Mouse (Mus musculus): ENCODE results near the gene Lce1j. TPM values are rescaled to one million over a fixed set of nuclear protein-coding genes. Genes with fewer than 3 reads are reported as not detected.
"Not testable (repeated sequence)": the region's sequence is repeated elsewhere in the genome, so short reads cannot be mapped to it uniquely, and the experiment has no call there.

The Lce1j gene
- polyA plus RNA-seq (2016; fragmentation: Nextera tagmentation; extraction: Ambion mirVana), result not detected in 2 replicates

DNA sequence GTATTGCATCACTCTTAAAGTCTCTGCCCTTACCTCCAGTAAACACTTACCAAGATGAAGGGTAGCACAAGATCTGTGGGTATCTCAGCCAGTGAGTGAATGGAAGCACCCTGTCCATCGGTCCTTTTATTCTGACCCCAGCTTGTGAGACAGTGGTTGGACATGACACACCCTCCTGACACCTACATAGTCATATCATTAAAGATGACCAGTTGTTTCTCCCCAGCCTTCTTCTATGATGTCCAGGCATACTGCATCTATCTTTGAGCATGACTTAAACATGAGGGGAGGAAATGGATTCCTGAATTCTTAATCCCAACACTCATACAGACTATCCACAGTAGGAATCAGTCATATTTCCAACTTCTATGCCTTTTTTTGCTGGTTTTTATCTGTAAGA is at the start of gene Lce1j:
Gene Lce1j, minus strand, starts transcription at position 101 of the 400 bp plus-strand sequence.
- Histone ChIP-seq H3K4me1 (no peaks in the 10 kb centered on the region), H3K9ac (no peak within 1 kb of the TSS), H3K4me3 (no peak within 1 kb of the TSS), H3K36me3 (no peaks in the 10 kb centered on the region), H3K27me3 (replicated peaks) (no peaks in the 10 kb centered on the region), H3K4me2 (no peak within 1 kb of the TSS), H3K27ac (no peak within 1 kb of the TSS), H3K9me3 (replicated peaks) (no peaks in the 10 kb centered on the region)
- ATAC-seq, result no peak
- 71% methylated on average over 1 of the region's 1 CpGs for WGBS (ENCODE audit: insufficient replicate concordance)

DNA sequence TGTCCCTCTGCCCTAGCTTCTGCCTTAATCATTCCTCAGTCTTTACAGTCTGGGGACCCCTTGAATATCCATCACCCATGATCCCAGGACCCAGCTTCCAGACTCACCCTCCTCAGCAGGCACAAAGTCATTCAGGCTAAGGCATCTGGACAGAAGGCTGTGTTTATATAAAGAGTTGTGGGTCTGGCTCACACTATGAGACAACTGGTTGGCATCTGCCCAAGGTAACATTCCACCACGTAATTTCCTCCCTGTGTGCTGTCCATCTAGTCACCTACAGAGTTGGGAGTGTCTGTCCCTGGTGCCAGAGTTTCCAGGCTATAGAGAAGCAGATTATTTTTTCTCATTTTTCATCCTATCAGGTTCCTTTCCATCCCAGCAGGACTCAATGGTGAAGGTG is 36.8 kb upstream of the Lce1j start, which contains the start of gene Kprp:
Gene Kprp, minus strand, starts transcription at position 140 of the 400 bp plus-strand sequence.
- Histone ChIP-seq H3K27me3 (replicated peaks) (no peaks in the 10 kb centered on the region), H3K9me3 (replicated peaks) (0 out of 2 replicates have a peak, but pooled peaks cover 8% of the 10 kb centered on the region), H3K9ac (no peak within 1 kb of the TSS), H3K27ac (no peak within 1 kb of the TSS), H3K4me2 (no peak within 1 kb of the TSS), H3K4me3 (no peak within 1 kb of the TSS), H3K36me3 (no peaks in the 10 kb centered on the region), H3K4me1 (no peaks in the 10 kb centered on the region)
- 32% methylated on average over 1 of the region's 1 CpGs for WGBS (ENCODE audit: insufficient replicate concordance)
- no peak for ATAC-seq

- Histone ChIP-seq H3K27me3 (replicated peaks) (no peaks in the 10 kb centered on the region), H3K27ac (no peak overlapping the region), H3K9me3 (replicated peaks) (0 out of 2 replicates have a peak, but pooled peaks cover 8% of the 10 kb centered on the region), H3K4me1 (no peaks in the 10 kb centered on the region), H3K4me2 (no peak overlapping the region), H3K4me3 (no peak overlapping the region), H3K36me3 (no peaks in the 10 kb centered on the region), H3K9ac (no peak overlapping the region)
- no peak for ATAC-seq
- 11% methylated on average over 1 of the region's 1 CpGs for WGBS (ENCODE audit: insufficient replicate concordance)
Observed at GRCm38 (mm10) chr3:92825808-92826207, 35.5 kb upstream of the Lce1j start.

GRCm38 (mm10) chr3:92816036-92816435 is 25.7 kb upstream of the Lce1j start:
- WGBS (ENCODE audit: insufficient replicate concordance), result 87% methylated on average over 2 of the region's 2 CpGs
- not testable (repeated sequence) for H3K4me2 ChIP-seq; H3K27ac ChIP-seq; H3K27me3 ChIP-seq (replicated peaks); H3K9ac ChIP-seq; H3K4me3 ChIP-seq; H3K36me3 ChIP-seq; ATAC-seq; H3K9me3 ChIP-seq (replicated peaks); H3K4me1 ChIP-seq

- 66% methylated on average over 3 of the region's 3 CpGs for WGBS (ENCODE audit: insufficient replicate concordance)
- Histone ChIP-seq H3K4me2 (no peak overlapping the region), H3K27ac (no peak overlapping the region), H3K4me1 (no peaks in the 10 kb centered on the region), H3K9ac (no peak overlapping the region), H3K9me3 (replicated peaks) (no peaks in the 10 kb centered on the region), H3K27me3 (replicated peaks) (no peaks in the 10 kb centered on the region), H3K4me3 (no peak overlapping the region), H3K36me3 (no peaks in the 10 kb centered on the region)
- ATAC-seq, result no peak
Observed at GRCm38 (mm10) chr3:92815581-92815980, 25.3 kb upstream of the Lce1j start.

- no peak for ATAC-seq
- Histone ChIP-seq H3K4me3 (no peak within 1 kb of the TSS), H3K9ac (no peak within 1 kb of the TSS), H3K36me3 (no peaks in the 10 kb centered on the region), H3K27ac (no peak within 1 kb of the TSS), H3K4me1 (no peaks in the 10 kb centered on the region), H3K9me3 (replicated peaks) (no peaks in the 10 kb centered on the region), H3K27me3 (replicated peaks) (no peaks in the 10 kb centered on the region), H3K4me2 (no peak within 1 kb of the TSS)
Observed at GRCm38 (mm10) chr3:92807791-92808190, 17.5 kb upstream of the Lce1j start, which contains the start of gene Lce1k. Lce1k (minus strand) TSS chr3:92807891.

DNA sequence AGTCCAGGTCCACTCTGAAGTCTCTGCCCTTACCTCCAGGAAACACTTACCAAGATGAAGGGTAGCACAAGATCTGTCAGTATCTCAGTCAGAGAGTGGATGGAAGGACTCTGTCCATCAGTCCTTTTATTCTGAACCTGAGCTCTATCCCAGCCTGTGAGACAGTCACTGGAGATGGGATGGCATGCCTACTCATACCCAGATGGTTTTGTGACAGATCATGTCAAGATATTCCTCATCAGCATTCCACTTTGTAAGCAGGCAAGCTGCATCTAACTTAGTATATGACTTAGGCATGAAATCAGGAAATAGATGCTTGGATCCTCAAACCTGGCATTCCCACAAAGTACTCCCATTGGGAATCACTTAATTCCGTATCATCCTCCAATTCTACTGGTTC is 11.5 kb downstream of the Lce1j start, which contains the start of gene Lce1i:
Gene Lce1i, minus strand, starts transcription at position 101 of the 400 bp plus-strand sequence.
- no peaks in the 10 kb centered on the region for H3K9me3 ChIP-seq (replicated peaks)
- no peaks in the 10 kb centered on the region for H3K27me3 ChIP-seq (replicated peaks)
- H3K36me3 ChIP-seq, result no peaks in the 10 kb centered on the region
- no peak within 1 kb of the TSS for H3K4me2 ChIP-seq
- no peak within 1 kb of the TSS for H3K9ac ChIP-seq
- ATAC-seq, result no peak
- WGBS (ENCODE audit: insufficient replicate concordance), result 50% methylated on average over 1 of the region's 1 CpGs
- no peak within 1 kb of the TSS for H3K4me3 ChIP-seq
- H3K4me1 ChIP-seq, result no peaks in the 10 kb centered on the region
- H3K27ac ChIP-seq, result no peak within 1 kb of the TSS

DNA sequence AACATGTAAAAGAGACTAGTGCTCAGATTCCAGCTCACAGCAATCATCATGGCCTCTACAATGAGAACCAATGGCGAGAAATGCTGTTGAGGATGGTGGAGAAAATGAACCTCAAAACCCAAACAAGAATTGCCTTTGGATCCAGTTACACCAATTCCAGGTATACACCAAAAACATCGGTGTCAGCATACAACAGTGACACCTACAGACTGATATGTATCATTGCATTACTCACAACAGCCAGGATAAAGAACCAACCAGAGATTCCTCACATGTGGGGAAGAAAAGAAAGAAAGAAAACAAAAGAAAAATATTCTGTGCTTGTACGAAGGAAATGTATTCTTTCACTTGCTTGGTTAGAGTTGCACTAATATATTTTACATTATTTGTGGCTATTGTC is 18.7 kb downstream of the Lce1j start:
- 12% methylated on average over 3 of the region's 3 CpGs for WGBS (ENCODE audit: insufficient replicate concordance)
- no peaks in the 10 kb centered on the region for H3K9me3 ChIP-seq (replicated peaks)
- no peak overlapping the region for H3K4me3 ChIP-seq
- H3K27me3 ChIP-seq (replicated peaks), result no peaks in the 10 kb centered on the region
- H3K9ac ChIP-seq, result no peak overlapping the region
- no peak for ATAC-seq
- no peaks in the 10 kb centered on the region for H3K36me3 ChIP-seq
- no peak overlapping the region for H3K4me2 ChIP-seq
- no peak overlapping the region for H3K27ac ChIP-seq
- no peaks in the 10 kb centered on the region for H3K4me1 ChIP-seq

GRCm38 (mm10) chr3:92764965-92765364 is 25.3 kb downstream of the Lce1j start, which contains the start of gene Lce1h:
Lce1h (minus strand) TSS chr3:92765065.
- H3K4me1 ChIP-seq, result no peaks in the 10 kb centered on the region
- H3K27me3 ChIP-seq (replicated peaks), result no peaks in the 10 kb centered on the region
- no peak for ATAC-seq
- H3K4me3 ChIP-seq, result no peak within 1 kb of the TSS
- H3K36me3 ChIP-seq, result no peaks in the 10 kb centered on the region
- H3K9me3 ChIP-seq (replicated peaks), result no peaks in the 10 kb centered on the region
- H3K4me2 ChIP-seq, result no peak within 1 kb of the TSS
- no peak within 1 kb of the TSS for H3K27ac ChIP-seq
- WGBS (ENCODE audit: insufficient replicate concordance), result 76% methylated on average over 1 of the region's 1 CpGs
- no peak within 1 kb of the TSS for H3K9ac ChIP-seq

- WGBS (ENCODE audit: insufficient replicate concordance), result 30% methylated on average over 3 of the region's 3 CpGs
- no peak for ATAC-seq
Observed at GRCm38 (mm10) chr3:92753197-92753596, 37.1 kb downstream of the Lce1j start.

GRCm38 (mm10) chr3:92752238-92752637 is 38.1 kb downstream of the Lce1j start, which contains the start of gene Lce1g:
Lce1g (minus strand) TSS chr3:92752338.
- ATAC-seq, result no peak
- 60% methylated on average over 1 of the region's 1 CpGs for WGBS (ENCODE audit: insufficient replicate concordance)
- H3K36me3 ChIP-seq, result no peaks in the 10 kb centered on the region
- H3K4me1 ChIP-seq, result no peaks in the 10 kb centered on the region
- H3K27me3 ChIP-seq (replicated peaks), result no peaks in the 10 kb centered on the region
- H3K9me3 ChIP-seq (replicated peaks), result no peaks in the 10 kb centered on the region
- no peak within 1 kb of the TSS for H3K4me3 ChIP-seq
- no peak within 1 kb of the TSS for H3K9ac ChIP-seq
- H3K27ac ChIP-seq, result no peak within 1 kb of the TSS
- no peak within 1 kb of the TSS for H3K4me2 ChIP-seq

More at GRCm38 (mm10) chr3:92753197-92753596, 37.1 kb downstream of the Lce1j start:
- Histone ChIP-seq H3K4me2 (no peak overlapping the region), H3K36me3 (no peaks in the 10 kb centered on the region), H3K4me1 (no peaks in the 10 kb centered on the region), H3K9me3 (replicated peaks) (no peaks in the 10 kb centered on the region), H3K27me3 (replicated peaks) (no peaks in the 10 kb centered on the region), H3K4me3 (no peak overlapping the region), H3K9ac (no peak overlapping the region), H3K27ac (no peak overlapping the region)

GRCm38 (mm10) chr3:92738996-92739395 is 51.3 kb downstream of the Lce1j start, which contains the start of gene Gm38119:
Gm38119 (minus strand) TSS chr3:92739096.
- Histone ChIP-seq H3K4me1 (no peaks in the 10 kb centered on the region), H3K4me3 (no peak within 1 kb of the TSS), H3K27me3 (replicated peaks) (no peaks in the 10 kb centered on the region), H3K4me2 (no peak within 1 kb of the TSS), H3K9me3 (replicated peaks) (no peaks in the 10 kb centered on the region), H3K36me3 (no peaks in the 10 kb centered on the region), H3K9ac (no peak within 1 kb of the TSS), H3K27ac (no peak within 1 kb of the TSS)
- ATAC-seq, result no peak
- 32% methylated on average over 1 of the region's 1 CpGs for WGBS (ENCODE audit: insufficient replicate concordance)

All from liver, embryonic 12.5 days (tissue).